Mouse (Mus musculus): ENCODE measurements around the gene Antxr1.

Gene Antxr1

GRCm38 (mm10) chr6:87202048-87202605 is 133.5 kb downstream of the Antxr1 start:
- no peak for DNase-seq (ENCODE audit: low read depth in 2 of 2, low spot score in 2 of 2)

GRCm38 (mm10) chr6:87189755-87190154 is 145.9 kb downstream of the Antxr1 start:
- DNase-seq (ENCODE audit: low read depth in 2 of 2, low spot score in 2 of 2), result no peak

GRCm38 (mm10) chr6:87186988-87187387 is 148.6 kb downstream of the Antxr1 start:
- no peak for DNase-seq (ENCODE audit: low read depth in 2 of 2, low spot score in 2 of 2)

GRCm38 (mm10) chr6:87184418-87184817 is 151.2 kb downstream of the Antxr1 start:
- DNase-seq (ENCODE audit: low read depth in 2 of 2, low spot score in 2 of 2), result no peak

GRCm38 (mm10) chr6:87183981-87184380 is 151.6 kb downstream of the Antxr1 start:
- DNase-seq (ENCODE audit: low read depth in 2 of 2, low spot score in 2 of 2), result no peak

GRCm38 (mm10) chr6:87183159-87183558 is 152.5 kb downstream of the Antxr1 start:
- no peak for DNase-seq (ENCODE audit: low read depth in 2 of 2, low spot score in 2 of 2)

GRCm38 (mm10) chr6:87182736-87183135 is 152.9 kb downstream of the Antxr1 start:
- no peak for DNase-seq (ENCODE audit: low read depth in 2 of 2, low spot score in 2 of 2)

- no peak for DNase-seq (ENCODE audit: low read depth in 2 of 2, low spot score in 2 of 2)
Observed at GRCm38 (mm10) chr6:87171461-87171860, 164.2 kb downstream of the Antxr1 start.

GRCm38 (mm10) chr6:87170875-87171274 is 164.7 kb downstream of the Antxr1 start:
- DNase-seq (ENCODE audit: low read depth in 2 of 2, low spot score in 2 of 2), result no peak

- no peak for DNase-seq (ENCODE audit: low read depth in 2 of 2, low spot score in 2 of 2)
Observed at GRCm38 (mm10) chr6:87170277-87170676, 165.3 kb downstream of the Antxr1 start.

GRCm38 (mm10) chr6:87168021-87168420 is 167.6 kb downstream of the Antxr1 start:
- DNase-seq (ENCODE audit: low read depth in 2 of 2, low spot score in 2 of 2), result no peak

- no peak for DNase-seq (ENCODE audit: low read depth in 2 of 2, low spot score in 2 of 2)
Observed at GRCm38 (mm10) chr6:87166673-87167305, 168.8 kb downstream of the Antxr1 start.

GRCm38 (mm10) chr6:87165536-87166311 is 169.9 kb downstream of the Antxr1 start:
- no peak for DNase-seq (ENCODE audit: low read depth in 2 of 2, low spot score in 2 of 2)

- no peak for DNase-seq (ENCODE audit: low read depth in 2 of 2, low spot score in 2 of 2)
Observed at GRCm38 (mm10) chr6:87161391-87162263, 174.0 kb downstream of the Antxr1 start.

- DNase-seq (ENCODE audit: low read depth in 2 of 2, low spot score in 2 of 2), result no peak
Observed at GRCm38 (mm10) chr6:87160196-87160595, 175.4 kb downstream of the Antxr1 start.

GRCm38 (mm10) chr6:87158062-87158623 is 177.5 kb downstream of the Antxr1 start:
- no peak for DNase-seq (ENCODE audit: low read depth in 2 of 2, low spot score in 2 of 2)

- DNase-seq (ENCODE audit: low read depth in 2 of 2, low spot score in 2 of 2), result no peak
Observed at GRCm38 (mm10) chr6:87153836-87154235, 181.8 kb downstream of the Antxr1 start.

- no peak for DNase-seq (ENCODE audit: low read depth in 2 of 2, low spot score in 2 of 2)
Observed at GRCm38 (mm10) chr6:87153231-87153580, 182.4 kb downstream of the Antxr1 start.

- peak; percentile 72 to 76 for DNase-seq (ENCODE audit: low read depth in 2 of 2, low spot score in 2 of 2)
Observed at GRCm38 (mm10) chr6:87152461-87153230, 183.0 kb downstream of the Antxr1 start.

- no peak for DNase-seq (ENCODE audit: low read depth in 2 of 2, low spot score in 2 of 2)
Observed at GRCm38 (mm10) chr6:87151427-87151826, 184.2 kb downstream of the Antxr1 start.

All from CD8-positive naive resting alpha-beta T cell, adult 2 months (primary cell).